Mouse (Mus musculus): ENCODE measurements around the gene Synj2.

DNA sequence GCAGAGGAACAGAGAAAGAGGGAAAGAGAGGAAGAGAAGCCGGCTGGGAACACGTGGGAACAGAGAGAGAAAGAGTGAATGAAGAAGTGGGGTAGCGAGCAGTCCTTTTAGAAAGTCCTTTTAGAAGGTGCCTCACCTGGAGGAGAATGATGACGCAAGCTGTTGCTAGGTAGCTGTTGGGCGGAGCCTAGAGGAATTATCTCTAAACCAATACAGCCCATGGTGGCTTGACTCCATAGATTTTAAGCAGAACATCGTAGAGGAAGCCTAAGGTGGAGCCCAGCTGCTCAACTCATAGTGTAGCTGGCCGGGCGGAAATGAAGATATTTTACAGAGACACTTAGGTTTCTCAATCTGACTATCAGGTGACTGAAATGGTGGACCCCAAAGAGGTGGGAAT, 22.7 kb downstream of the Synj2 start:
- TF ChIP-seq CTCF (IDR thresholded peaks at IDR 0.05 in 2 of 3, conservative IDR thresholded peaks at IDR 0.05 in 1 of 3; ENCODE audit: control insufficient read depth in 1 of 3, insufficient read depth in 1 of 3, low read depth in 2 of 3, low read length in 3 of 3, poor library complexity in 1 of 3, severe bottlenecking in 1 of 3), result no peak
- no peak for TF ChIP-seq ZC3H11A (IDR thresholded peaks at IDR 0.05; ENCODE audit: low read depth, low read length)
- no peak for TF ChIP-seq TAL1 (IDR thresholded peaks at IDR 0.05; ENCODE audit: low read length)
- TF ChIP-seq POLR2A (IDR thresholded peaks at IDR 0.05; ENCODE audit: control insufficient read depth in 1 of 2, insufficient read depth in 1 of 2, low read depth in 1 of 2, low read length in 2 of 2, poor library complexity in 1 of 2), result no peak
